In the genomic region with DNA sequence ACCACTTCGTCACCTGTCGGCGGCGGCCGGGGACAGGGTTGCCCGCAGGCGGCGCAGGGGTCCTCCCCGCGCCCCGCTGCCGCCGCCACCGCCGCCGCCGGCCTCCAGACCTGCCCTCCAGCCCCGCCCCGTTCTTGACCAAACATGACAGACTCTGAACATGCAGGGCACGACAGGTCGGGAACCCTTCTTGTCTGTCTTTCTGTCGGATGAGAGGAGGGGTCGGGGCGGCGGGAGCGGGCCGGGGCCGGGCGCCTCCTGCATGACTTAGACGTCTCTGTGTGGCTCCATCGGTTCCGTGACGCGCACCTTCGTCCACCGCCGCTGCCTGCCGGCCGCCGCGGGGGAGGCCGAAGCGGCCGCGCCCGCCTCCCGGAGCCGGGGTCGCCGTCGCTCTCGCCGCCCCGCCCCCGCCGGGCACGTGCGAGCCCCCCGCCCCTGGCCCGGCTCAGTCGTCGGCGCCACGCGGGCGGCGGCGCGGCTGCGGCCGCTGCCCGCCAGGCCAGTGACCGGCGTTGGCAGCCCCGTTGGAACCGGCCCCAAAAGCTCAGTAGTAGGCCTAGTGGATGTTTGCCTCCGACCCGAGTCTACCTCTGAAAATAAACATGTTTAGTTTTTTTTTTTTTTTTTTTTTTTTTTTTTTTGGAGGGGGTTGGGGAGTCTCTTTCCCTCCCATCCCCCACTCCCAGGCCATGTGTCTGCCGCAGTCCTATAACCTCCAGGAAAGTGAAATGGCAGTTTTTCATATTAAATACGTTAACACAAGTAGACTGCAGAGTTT, we compare ENCODE assay signal across 8 mouse cellular contexts. TPM values are rescaled to one million over a fixed set of nuclear protein-coding genes. Genes with fewer than 3 reads are reported as not detected.
DNase-seq lines count a peak whose midpoint lies in the region; ATAC-seq lines count a peak whose summit lies in the region.

A gene (minus strand): TSS at position 65 of the 781 bp plus-strand sequence.

- H3K4me1 ChIP-seq in hindbrain, embryonic 12.5 days: peaks cover 8% of the 10 kb centered on the region

- peak within 1 kb of the TSS; percentile 51 for H3K4me2 ChIP-seq in hindbrain, embryonic 12.5 days (replicated peaks)

- DNase-seq in Muller cell, postnatal 12 days (ENCODE audit: inconsistent ontology term): peak; percentile 87
- DNase-seq in cerebellum, adult 9-11 months: peak; percentile 86
- DNase-seq in frontal cortex, postnatal 10 days (ENCODE audit: low spot score in 2 of 2): peak; percentile 71 to 74
- DNase-seq in layer of hippocampus, postnatal 36 days: peak; percentile 58 to 61
- DNase-seq in lung, postnatal 36 days: peak; percentile 92
- DNase-seq in retina, embryonic 14.5 days (ENCODE audit: low spot score): peak; percentile 76
- DNase-seq in thymus, postnatal 4 days: peak; percentile 80

- no peaks in the 10 kb centered on the region for H3K36me3 ChIP-seq in hindbrain, embryonic 12.5 days

- peak; percentile 80 for ATAC-seq in hindbrain, embryonic 12.5 days (ENCODE audit: low FRiP score)

- peak within 1 kb of the TSS; percentile 99 for H3K9ac ChIP-seq in hindbrain, embryonic 12.5 days

- WGBS in hindbrain, embryonic 12.5 days: under 1% methylated on average over 80 of the region's 80 CpGs

- H3K27me3 ChIP-seq in hindbrain, embryonic 12.5 days: no peaks in the 10 kb centered on the region

- H3K27ac ChIP-seq in hindbrain, embryonic 12.5 days: peak within 1 kb of the TSS; percentile 100

- H3K4me3 ChIP-seq in hindbrain, embryonic 12.5 days: peak within 1 kb of the TSS; percentile 92

- H3K9me3 ChIP-seq in hindbrain, embryonic 12.5 days (replicated peaks): no peaks in the 10 kb centered on the region

RNA-seq across cellular contexts. Expression of the gene that starts here (rescaled TPM):
- polyA plus RNA-seq in hindbrain, embryonic 12.5 days (2016; fragmentation: Nextera tagmentation; extraction: Ambion mirVana): 28.5 and 32.6 TPM in 2 replicates
- total RNA-seq in layer of hippocampus, postnatal 36 days (2021): 1 to 10 TPM; 3.2 to 4.9 TPM

Comparison
In these comparisons a context has a peak if more than half of its experiments do, and no peak if none do; other contexts are left out.
1. Peak in every context shown above with its lines: DNase-seq, ATAC-seq, H3K4me3 ChIP-seq and H3K27ac ChIP-seq.